Mouse (Mus musculus) neural tube, embryonic 12.5 days (tissue): ENCODE measurements around the gene Tppp. TPM values are rescaled to one million over a fixed set of nuclear protein-coding genes. Genes with fewer than 3 reads are reported as not detected.
"Not testable (repeated sequence)": the region's sequence is repeated elsewhere in the genome, so short reads cannot be mapped to it uniquely, and the experiment has no call there.

Experiments
- ATAC-seq: fragments of 200-750 bp; cut with Nextera tagmentation; 2 replicates; pipeline ENCODE4 v1.8.0; 2017; ENCODE audit warnings: low read depth, mild to moderate bottlenecking, moderate TSS enrichment, moderate library complexity; ENCODE audit not compliant: low FRiP score
- H3K27ac ChIP-seq: fragments of 300-500 bp; sonication (generic); 2 replicates; pipeline ENCODE4 v1.5.1; 2016
- H3K27me3 ChIP-seq: fragments of 300-500 bp; sonication (generic); replicated peaks from 2 replicates; pipeline ENCODE4 v1.6.1; 2016; ENCODE audit warnings: mild to moderate bottlenecking
- H3K36me3 ChIP-seq: fragments of 300-500 bp; sonication (generic); 2 replicates; pipeline ENCODE4 v1.6.1; 2016; ENCODE audit warnings: mild to moderate bottlenecking
- H3K4me1 ChIP-seq: fragments of 300-500 bp; sonication (generic); 2 replicates; pipeline ENCODE4 v1.6.1; 2016
- H3K4me2 ChIP-seq: fragments of 300-500 bp; sonication (generic); replicated peaks from 2 replicates; pipeline ENCODE4 v1.6.1; 2016; ENCODE audit warnings: mild to moderate bottlenecking
- H3K4me3 ChIP-seq: fragments of 300-500 bp; sonication (generic); 2 replicates; pipeline ENCODE4 v1.5.1; 2016
- H3K9ac ChIP-seq: fragments of 300-500 bp; sonication (generic); 2 replicates; pipeline ENCODE4 v1.6.1; 2016; ENCODE audit warnings: mild to moderate bottlenecking
- H3K9me3 ChIP-seq: fragments of 300-500 bp; sonication (generic); 2 replicates; pipeline ENCODE4 v1.6.1; 2016; ENCODE audit warnings: mild to moderate bottlenecking
- WGBS: fragments of 180-500 bp; shearing (Covaris S2); methylation state at CpG from one replicate; pipeline ENCODE4 v1.1.7; 2016; 5-methylcytosine and 5-hydroxymethylcytosine counted together
- polyA plus RNA-seq: library from polyadenylated mRNA; unstranded; fragments of >200 nt; fragmentation: Nextera tagmentation; extraction: Ambion mirVana; gene quantifications from 2 replicates; pipeline ENCODE4 v1.2.1, GENCODE M21; 2016

Tppp gene
- polyA plus RNA-seq, 1 experiment from 2014 or later, result 5.6 TPM

DNA sequence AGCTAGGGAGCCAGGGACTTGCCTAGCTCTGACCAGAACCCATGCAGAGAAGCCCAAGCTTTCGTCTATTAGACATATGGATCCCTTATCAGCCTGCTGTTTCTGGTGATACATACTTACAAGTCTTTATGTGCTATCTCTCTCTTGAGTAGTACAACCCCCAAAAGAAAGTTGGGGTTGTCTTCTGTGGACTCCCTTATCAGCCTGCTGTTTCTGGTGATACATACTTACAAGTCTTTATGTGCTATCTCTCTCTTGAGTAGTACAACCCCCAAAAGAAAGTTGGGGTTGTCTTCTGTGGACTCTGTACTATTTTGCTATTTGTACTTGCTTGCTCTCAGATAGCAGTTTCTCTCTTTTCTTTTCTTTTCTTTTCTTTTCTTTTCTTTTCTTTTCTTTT is 62.0 kb downstream of the Tppp start:
- not testable (repeated sequence) for H3K4me1 ChIP-seq, ATAC-seq, H3K36me3 ChIP-seq, H3K4me2 ChIP-seq, H3K9ac ChIP-seq, H3K9me3 ChIP-seq, H3K27me3 ChIP-seq, H3K4me3 ChIP-seq, H3K27ac ChIP-seq
- WGBS, result 78% methylated on average over 1 of the region's 1 CpGs

- 80% methylated on average over 3 of the region's 3 CpGs for WGBS
- no peaks in the 10 kb centered on the region for H3K9me3 ChIP-seq
- no peak for ATAC-seq
- H3K9ac ChIP-seq, result no peak overlapping the region
- no peak overlapping the region for H3K27ac ChIP-seq
- H3K27me3 ChIP-seq, result no peaks in the 10 kb centered on the region
- no peak overlapping the region for H3K4me3 ChIP-seq
- no peak overlapping the region for H3K4me2 ChIP-seq
- H3K36me3 ChIP-seq, result no peaks in the 10 kb centered on the region
- no peaks in the 10 kb centered on the region for H3K4me1 ChIP-seq
Observed at GRCm38 (mm10) chr13:74071714-74072113, 62.5 kb downstream of the Tppp start.

DNA sequence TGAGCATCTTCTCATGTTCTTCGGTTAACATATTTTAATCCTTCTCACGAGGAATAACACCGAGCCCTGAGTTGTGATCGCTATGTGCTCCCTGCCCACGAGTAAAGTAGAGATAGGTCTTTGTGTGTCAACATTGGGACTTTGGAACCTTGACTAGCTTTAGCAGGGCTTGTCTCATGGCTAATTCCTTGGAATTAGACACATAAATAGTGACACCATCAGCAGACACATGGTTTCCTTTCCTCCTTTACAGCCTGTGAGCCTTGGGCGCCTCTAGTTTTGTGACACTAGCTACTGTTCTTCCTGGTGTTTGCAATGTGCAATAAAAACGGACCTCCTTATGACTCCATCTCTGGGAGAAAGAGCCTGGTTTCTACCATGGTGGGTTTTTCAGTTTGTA is 64.2 kb downstream of the Tppp start:
- no peaks in the 10 kb centered on the region for H3K36me3 ChIP-seq
- H3K27me3 ChIP-seq, result no peaks in the 10 kb centered on the region
- H3K4me3 ChIP-seq, result no peak overlapping the region
- no peaks in the 10 kb centered on the region for H3K4me1 ChIP-seq
- 92% methylated on average over 7 of the region's 7 CpGs for WGBS
- no peaks in the 10 kb centered on the region for H3K9me3 ChIP-seq
- H3K27ac ChIP-seq, result no peak overlapping the region
- ATAC-seq, result no peak
- no peak overlapping the region for H3K4me2 ChIP-seq
- no peak overlapping the region for H3K9ac ChIP-seq

Other genes with a start within 250 kb of the Tppp start
- 10.9 and 12.6 TPM in 2 replicates for gene Nkd2, start 161.8 kb upstream of the Tppp start, polyA plus RNA-seq
- 27.0 and 28.9 TPM in 2 replicates for gene Trip13, start 71.6 kb upstream of the Tppp start, polyA plus RNA-seq
- gene Brd9, start 71.6 kb upstream of the Tppp start, polyA plus RNA-seq, result 78.2 and 83.4 TPM in 2 replicates
- gene Zdhhc11, start 45.6 kb upstream of the Tppp start, polyA plus RNA-seq, result not detected in 2 replicates
- 15.3 and 16.0 TPM in 2 replicates for gene Cep72, start 52.9 kb downstream of the Tppp start, polyA plus RNA-seq
- 0.04 TPM in 1 of 2 replicates, not detected in the other for gene Slc9a3, start 112.0 kb downstream of the Tppp start, polyA plus RNA-seq
- gene Exoc3, start 199.3 kb downstream of the Tppp start, polyA plus RNA-seq, result 83.6 and 91.4 TPM in 2 replicates